Mouse (Mus musculus) gastrocnemius, adult 2 months (tissue): ENCODE measurements around the gene Gbgt1. TPM values are rescaled to one million over a fixed set of nuclear protein-coding genes. Genes with fewer than 3 reads are reported as not detected.
"Not testable (repeated sequence)": the region's sequence is repeated elsewhere in the genome, so short reads cannot be mapped to it uniquely, and the experiment has no call there.

ENCODE experiments used
- DNase-seq: peaks from one replicate; pipeline ENCODE4 v3.0.0; 2022
- H3K27ac ChIP-seq: fragments of 200-600 bp; 2 replicates; pipeline ENCODE4 v1.8.1; 2022; ENCODE audit warnings: mild to moderate bottlenecking
- H3K4me3 ChIP-seq: fragments of 200-600 bp; 2 replicates; pipeline ENCODE4 v1.8.1; 2022; ENCODE audit warnings: mild to moderate bottlenecking, moderate library complexity
- CTCF ChIP-seq: fragments of 200-600 bp; IDR thresholded peaks from 2 replicates; pipeline ENCODE4 v1.8.1; 2022; ENCODE audit warnings: antibody characterized with exemption, mild to moderate bottlenecking, moderate library complexity
- intact Hi-C: fragments of 180-260 bp; cut with DNase I; formaldehyde crosslinking; loops from one replicate; pipeline ENCODE4 v1.15.1; 2025
- long read RNA-seq, 2 experiments: library from polyadenylated mRNA; stranded (forward); transcript quantifications; one replicate each; pipeline ENCODE4 v2.0.0; 2021
- total RNA-seq, 2 experiments: library from RNA; stranded (reverse); gene quantifications; 2 replicates each; pipeline ENCODE4 v1.2.3; 2021

Gbgt1 gene
- total RNA-seq = 1 to 10 TPM in 1 of 2 experiments, under 1 TPM in 1; 0.56 to 1.1 TPM
- long read RNA-seq, experiment 1 = 0 reads
- long read RNA-seq, experiment 2, partial matches to known transcripts = 0 of 1 reads
- long read RNA-seq, experiment 2, other reads (novel, unspliced or antisense) = 1 of 1 reads

DNA sequence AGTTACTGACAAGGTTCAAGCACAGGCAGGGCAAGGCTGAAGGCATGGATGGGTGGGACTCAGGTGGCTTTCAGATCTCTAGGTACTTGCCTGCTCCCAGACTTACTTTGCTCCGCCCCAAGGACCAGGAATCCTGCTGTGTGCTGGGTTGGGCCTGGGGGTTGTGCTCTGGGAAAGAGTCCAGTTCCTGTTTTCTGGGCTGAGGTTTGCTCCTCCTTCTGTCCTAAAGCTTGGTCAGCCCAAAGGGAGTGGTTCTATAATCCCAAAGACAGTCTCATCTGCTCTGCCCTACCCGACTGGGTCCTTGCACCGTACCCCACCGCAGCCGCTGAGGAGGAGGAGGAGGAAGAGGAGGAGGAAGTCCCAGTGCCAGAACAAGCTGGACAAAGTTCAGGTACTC, at the start of gene Gbgt1:
Gbgt1 (plus strand) TSS at position 221 of the 400 bp plus-strand sequence.
- no peak within 1 kb of the TSS for H3K27ac ChIP-seq
- H3K4me3 ChIP-seq = peak within 1 kb of the TSS; percentile 54
- TF ChIP-seq CTCF = no peak
- DNase-seq = no peak
- intact Hi-C loops = no loop called here

DNA sequence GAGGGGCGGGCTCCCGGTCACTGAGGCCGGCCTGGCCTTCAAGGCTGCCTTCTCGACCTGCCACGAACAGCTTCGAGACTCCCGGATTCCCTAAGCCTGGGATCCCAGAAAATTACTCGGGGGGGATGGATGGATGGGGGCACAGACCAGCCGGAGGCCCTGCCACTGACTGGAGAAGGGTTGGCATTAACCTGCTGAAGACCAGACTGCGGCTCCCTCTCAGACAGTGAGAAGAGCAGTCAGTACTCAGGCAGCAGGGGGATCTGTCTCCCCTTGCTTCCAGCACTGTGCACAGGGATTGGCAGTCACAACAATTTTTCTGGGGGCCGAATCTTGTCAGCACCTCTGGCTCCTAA, 49.4 kb upstream of the Gbgt1 start:
- TF ChIP-seq CTCF = no peak
- Histone ChIP-seq H3K4me3 (peak overlapping the region; percentile 88), H3K27ac (peak overlapping the region; percentile 68)
- DNase-seq = no peak
- intact Hi-C loops = no loop called here

DNA sequence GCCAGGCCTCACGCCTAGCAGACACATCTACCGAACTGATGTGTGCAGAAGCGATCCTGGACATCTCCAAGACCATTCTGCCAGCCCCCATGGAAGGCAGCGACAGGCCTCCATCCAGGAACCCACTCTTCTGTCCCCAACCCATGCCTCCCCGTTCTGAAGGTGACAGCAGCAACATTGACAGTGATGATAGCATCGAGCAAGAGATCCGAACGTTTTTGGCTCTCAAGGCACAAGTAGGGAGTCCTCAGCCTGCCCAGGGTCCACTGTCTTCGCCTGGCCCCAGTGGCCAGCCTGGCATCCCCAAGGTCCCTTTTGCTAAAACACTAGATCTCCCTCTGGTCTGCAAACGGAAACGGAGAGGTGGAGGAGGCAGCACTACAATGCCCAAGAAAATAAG, 45.0 kb upstream of the Gbgt1 start:
- no peak overlapping the region for H3K27ac ChIP-seq
- DNase-seq = no peak
- H3K4me3 ChIP-seq = no peak overlapping the region
- intact Hi-C loops = no loop called here
- TF ChIP-seq CTCF = no peak

DNA sequence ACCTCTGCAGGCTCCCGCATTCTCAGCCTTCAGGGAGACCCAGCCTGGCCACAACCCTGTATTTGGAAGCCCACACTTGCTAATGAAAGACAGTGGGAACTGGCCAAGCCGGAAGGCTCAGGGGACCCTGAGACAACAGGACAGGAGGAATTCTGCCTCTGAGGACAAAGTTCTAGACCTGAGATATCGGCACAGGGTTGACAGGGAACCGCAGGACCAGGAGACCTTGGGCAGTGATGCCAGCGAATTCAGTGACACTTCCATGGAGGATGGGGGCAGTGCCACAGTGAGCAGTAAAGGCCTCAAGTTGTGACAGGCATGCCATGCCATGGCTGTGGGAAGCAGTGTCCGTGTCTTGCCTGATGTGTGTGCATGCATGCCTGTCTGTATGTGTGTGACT, 43.2 kb upstream of the Gbgt1 start:
- H3K27ac ChIP-seq = no peak overlapping the region
- DNase-seq = no peak
- H3K4me3 ChIP-seq = no peak overlapping the region
- no peak for TF ChIP-seq CTCF
- intact Hi-C loops = no loop called here

DNA sequence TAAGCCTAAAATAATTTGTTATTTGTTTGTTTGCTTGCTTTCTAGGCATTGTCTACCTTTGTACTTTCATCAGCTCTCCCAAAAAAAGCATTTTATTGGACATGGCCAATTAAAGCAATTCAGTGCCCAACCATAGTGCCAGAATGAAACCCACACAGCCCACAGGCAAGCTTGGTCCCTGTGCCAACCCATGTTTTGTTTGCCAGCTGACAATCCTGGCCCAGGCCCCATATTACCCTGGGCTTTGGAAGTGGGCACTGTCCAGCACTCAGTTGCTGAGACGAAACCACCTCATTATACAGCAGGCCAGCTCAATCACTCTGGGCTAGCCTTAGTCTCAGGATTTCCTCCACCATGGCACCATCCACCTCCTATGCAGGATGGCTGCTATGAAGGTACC, 40.1 kb upstream of the Gbgt1 start:
- intact Hi-C loops = no loop called here
- H3K4me3 ChIP-seq = no peak overlapping the region
- no peak for DNase-seq
- no peak overlapping the region for H3K27ac ChIP-seq
- TF ChIP-seq CTCF = no peak

DNA sequence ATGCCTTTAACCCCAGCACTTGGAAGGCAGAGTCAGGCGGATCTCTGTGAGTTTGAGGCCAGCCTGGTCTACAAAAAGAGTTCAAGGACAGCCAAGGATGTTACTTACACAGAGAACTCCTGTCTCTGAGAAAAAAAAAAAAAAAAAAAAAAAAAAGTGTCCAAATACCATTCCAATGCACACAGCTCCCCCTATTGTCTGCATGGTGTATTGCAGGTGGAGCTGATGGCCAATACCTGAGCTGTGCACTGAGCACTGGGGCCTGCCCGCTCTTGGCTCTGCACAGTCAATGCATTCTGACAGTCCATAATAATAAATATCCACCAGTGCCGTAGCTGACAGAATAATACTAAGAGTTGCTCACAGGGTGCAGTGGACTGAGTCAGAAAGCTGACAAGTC, 32.8 kb upstream of the Gbgt1 start:
- peak; percentile 66 for DNase-seq
- intact Hi-C loops = no loop called here
- no peak overlapping the region for H3K27ac ChIP-seq
- TF ChIP-seq CTCF = peak; percentile 78
- no peak overlapping the region for H3K4me3 ChIP-seq

DNA sequence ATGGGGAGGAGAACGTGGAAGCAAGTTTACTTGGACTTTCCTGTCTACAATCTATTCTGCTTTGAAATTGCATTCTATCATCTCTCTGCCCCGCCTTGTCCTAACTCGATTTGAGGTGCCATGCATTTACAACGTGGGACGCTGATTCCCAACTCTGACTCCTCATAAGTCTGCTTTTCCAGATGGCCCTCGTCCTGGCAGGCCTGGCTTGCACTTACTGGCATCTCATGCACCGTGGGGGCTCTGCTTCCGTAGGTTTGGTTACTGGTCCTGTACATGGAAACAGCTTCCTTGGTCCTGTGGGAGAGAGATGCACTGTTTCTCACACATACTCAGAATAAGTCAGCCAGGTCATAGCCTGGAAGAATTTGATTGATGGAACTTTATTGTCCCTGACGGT, 31.8 kb upstream of the Gbgt1 start:
- intact Hi-C loops = no loop called here
- DNase-seq = no peak
- Histone ChIP-seq H3K27ac (no peak overlapping the region), H3K4me3 (no peak overlapping the region)
- TF ChIP-seq CTCF = no peak

DNA sequence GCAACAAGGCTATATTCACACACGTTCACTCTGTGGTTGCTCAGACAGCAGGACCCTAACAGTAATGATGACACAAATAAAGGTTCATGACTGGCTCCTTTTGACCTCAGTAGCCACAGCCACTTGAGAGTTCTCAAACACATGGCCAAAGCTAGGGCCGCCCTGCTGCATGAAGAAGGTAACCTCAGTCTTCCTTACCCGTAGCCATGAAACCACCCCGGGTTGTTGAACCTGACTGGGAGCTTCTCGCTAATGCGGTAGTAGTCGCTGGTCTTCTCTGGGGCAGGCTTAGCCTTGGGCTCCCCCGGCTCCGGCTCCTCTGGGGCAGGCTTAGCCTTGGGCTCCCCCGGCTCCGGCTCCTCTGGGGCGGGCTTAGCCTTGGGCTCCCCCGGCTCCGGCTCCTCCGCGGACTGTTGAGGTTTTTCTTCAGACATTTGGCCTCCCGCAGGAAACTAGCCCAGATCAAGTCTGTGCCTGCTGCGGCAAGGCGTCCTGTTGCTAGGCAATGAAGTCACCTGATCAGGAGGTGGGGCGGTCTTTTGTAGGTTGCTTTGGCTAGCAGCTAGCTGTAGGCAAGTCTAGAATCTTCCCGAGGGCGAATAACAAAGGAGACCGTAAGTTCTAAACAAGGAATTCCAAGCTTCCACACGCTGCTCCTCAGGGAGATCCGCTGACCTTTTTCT, 30.7 kb upstream of the Gbgt1 start, which contains the start of gene 1700007K13Rik:
1700007K13Rik (minus strand) TSS at position 497 of the 683 bp plus-strand sequence.
- intact Hi-C loops = no loop called here
- Histone ChIP-seq H3K4me3 (peak within 1 kb of the TSS; percentile 62), H3K27ac (peak within 1 kb of the TSS; percentile 9; the same call in 1 of the 2 replicates)
- TF ChIP-seq CTCF = no peak
- peak; percentile 64 for DNase-seq

DNA sequence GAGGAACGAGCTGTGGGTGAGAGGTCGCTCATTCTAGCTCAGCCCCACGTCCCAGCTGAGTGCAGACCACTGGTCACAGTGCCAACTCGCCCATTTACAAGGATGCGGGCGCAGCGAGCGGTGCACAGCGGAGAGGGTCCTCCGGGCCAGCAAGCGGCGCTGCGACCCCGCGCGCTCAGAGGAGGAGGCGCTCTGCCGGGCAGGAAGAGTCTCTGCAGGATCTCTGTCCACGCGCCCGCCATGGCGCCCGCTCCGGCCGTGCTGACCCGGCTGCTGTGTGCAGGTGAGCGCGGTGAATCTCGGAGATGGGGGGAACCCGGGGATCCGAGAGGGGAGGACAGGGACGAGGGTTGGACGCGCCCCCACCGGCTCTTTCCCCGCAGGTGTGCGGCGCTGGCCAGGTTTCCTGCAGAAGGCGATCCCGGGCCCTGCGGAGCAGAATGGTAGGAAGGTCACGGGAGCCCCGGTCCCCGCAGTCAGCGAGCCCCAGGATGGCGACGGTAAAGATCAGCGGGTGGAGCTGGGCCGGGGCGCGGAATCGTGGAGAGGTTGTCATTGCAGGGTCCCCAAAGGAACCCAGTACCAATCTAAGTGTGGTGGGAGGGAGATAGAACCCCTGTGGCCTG, 28.7 kb upstream of the Gbgt1 start, which contains the start of gene Mrps2:
Mrps2 (plus strand) TSS at position 207 of the 626 bp plus-strand sequence.
- intact Hi-C loops = no loop called here
- H3K27ac ChIP-seq = peak within 1 kb of the TSS; percentile 91
- TF ChIP-seq CTCF = peak; percentile 96
- DNase-seq = peak; percentile 91
- peak within 1 kb of the TSS; percentile 99 for H3K4me3 ChIP-seq

DNA sequence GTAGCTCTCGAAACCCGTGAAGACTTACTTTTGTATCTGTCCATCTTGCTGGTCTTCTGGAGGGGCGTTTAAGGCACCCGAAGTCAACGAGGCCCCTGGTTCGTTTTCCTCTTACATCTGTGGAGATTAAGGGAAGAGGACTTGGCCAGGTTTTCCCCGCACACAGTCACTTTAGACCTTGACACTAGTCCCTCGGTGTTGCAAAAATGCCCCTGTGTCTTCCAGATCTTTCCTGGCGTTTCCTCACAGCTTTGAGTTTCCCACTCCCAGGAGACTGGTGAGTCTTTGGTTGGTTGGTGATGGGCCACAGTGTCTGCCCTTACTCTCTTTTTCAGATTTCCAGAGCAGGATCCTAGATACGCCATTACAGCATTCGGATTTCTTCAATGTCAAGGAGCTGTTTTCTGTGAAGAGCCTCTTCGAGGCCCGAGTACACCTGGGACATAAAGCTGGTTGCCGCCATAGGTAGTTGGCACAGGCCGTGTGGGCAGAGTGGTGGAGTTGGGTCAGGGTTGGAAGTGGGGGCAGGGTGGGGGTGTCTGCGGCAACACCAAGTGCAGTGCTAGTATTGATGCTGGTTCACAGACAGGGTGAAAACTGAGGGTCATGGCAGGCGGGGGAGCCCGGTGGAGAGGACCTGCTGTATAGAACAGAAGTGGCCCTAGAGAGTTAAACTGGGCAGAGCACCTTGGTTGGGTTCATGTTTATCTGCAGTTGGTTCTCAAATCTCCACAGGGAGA, 28.0 kb upstream of the Gbgt1 start:
- DNase-seq = no peak
- intact Hi-C loops = no loop called here
- no peak for TF ChIP-seq CTCF
- H3K4me3 ChIP-seq = peak overlapping the region; percentile 99
- peak overlapping the region; percentile 91 for H3K27ac ChIP-seq

DNA sequence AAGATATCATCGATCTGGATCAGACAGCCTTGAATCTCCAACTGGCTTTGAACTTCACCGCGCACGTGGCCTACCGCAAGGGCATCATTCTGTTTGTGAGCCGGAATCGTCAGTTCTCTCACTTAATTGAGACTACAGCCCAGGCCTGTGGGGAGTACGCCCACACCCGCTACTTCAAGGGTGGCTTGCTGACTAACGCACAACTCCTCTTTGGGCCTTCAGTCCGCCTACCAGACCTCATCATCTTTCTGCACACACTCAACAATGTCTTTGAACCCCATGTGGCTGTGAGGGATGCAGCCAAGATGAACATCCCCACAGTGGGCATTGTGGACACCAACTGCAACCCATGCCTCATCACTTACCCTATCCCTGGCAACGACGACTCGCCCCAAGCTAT, 27.2 kb upstream of the Gbgt1 start:
- no peak for DNase-seq
- no peak for TF ChIP-seq CTCF
- intact Hi-C loops = no loop called here
- H3K4me3 ChIP-seq = no peak overlapping the region
- H3K27ac ChIP-seq = no peak overlapping the region

DNA sequence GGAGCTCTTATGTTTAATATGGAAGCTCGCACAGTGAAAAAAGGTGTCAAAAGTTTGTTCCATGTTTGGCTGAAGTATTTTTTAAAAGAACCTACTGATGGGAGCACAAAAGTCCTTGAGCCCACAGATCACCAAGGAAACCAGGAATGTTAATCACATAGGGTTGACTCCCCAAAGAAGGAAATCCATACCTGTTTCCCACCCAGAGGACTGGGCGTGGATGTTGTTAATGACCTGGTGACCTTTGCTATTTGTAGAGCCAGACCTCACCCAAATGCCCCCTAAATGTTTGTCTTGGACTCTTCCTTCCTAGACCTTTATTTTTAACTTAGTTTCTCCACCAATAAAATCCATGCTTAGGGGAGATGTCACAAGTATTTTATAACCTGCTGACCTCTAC, 26.1 kb upstream of the Gbgt1 start:
- Histone ChIP-seq H3K4me3 (no peak overlapping the region), H3K27ac (no peak overlapping the region)
- intact Hi-C loops = no loop called here
- TF ChIP-seq CTCF = no peak
- no peak for DNase-seq

DNA sequence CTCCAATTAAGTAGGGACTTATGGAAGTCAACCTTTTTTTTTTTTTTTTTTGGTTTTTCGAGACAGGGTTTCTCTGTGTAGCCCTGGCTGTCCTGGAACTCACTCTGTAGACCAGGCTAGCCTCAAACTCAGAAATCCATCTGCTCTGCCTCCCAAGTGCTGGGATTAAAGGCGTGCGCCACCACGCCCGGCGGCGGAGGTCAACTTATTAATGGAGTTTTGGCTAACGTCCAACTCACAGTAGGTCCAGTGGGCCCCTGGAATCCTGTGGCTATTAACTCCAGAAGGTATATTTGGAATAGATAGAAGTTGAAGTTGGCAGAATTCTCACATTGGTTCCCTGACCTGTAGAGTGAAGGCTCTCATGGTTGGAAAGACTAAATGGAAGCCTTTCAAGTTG, 24.7 kb upstream of the Gbgt1 start:
- intact Hi-C loops, H3K27ac ChIP-seq, H3K4me3 ChIP-seq, DNase-seq: not testable (repeated sequence)

DNA sequence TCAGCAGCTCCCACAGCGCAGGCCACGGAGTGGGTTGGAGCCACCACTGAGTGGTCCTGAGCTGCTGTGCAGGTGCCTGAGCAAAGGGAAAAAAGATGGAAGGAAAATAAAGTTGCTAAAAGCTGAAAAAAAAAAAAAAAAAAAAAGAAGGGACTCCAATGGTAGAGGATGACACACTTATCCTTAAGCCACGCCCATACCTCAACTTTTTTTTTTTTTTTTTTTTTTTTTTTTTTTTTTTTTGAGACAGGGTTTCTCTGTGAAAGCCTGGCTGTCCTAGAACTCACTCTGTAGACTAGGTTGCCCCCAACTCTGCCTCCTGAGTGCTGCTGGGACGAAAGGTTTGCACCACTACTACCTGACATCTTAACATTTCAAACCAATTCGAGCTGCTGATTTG, 18.7 kb upstream of the Gbgt1 start:
- H3K27ac ChIP-seq, H3K4me3 ChIP-seq, intact Hi-C loops, DNase-seq: not testable (repeated sequence)
